Mouse (Mus musculus): Measurements from ENCODE around the gene Zbtb8b. TPM values are rescaled to one million over a fixed set of nuclear protein-coding genes. Genes with fewer than 3 reads are reported as not detected.
"Not testable (repeated sequence)": the region's sequence is repeated elsewhere in the genome, so short reads cannot be mapped to it uniquely, and the experiment has no call there.

Zbtb8b gene
- total RNA-seq, 1 experiment from 2014 or later = not detected

- no peak for ATAC-seq (ENCODE audit: extremely low read depth, insufficient number of reproducible peaks, low FRiP score, poor library complexity, severe bottlenecking)
Observed at GRCm38 (mm10) chr4:129441145-129441544, 492 bp upstream of the Zbtb8b start.

- no peak for ATAC-seq (ENCODE audit: extremely low read depth, insufficient number of reproducible peaks, low FRiP score, poor library complexity, severe bottlenecking)
Observed at GRCm38 (mm10) chr4:129418321-129418720, 22.3 kb downstream of the Zbtb8b start.

- no peak for ATAC-seq (ENCODE audit: extremely low read depth, insufficient number of reproducible peaks, low FRiP score, poor library complexity, severe bottlenecking)
Observed at GRCm38 (mm10) chr4:129416478-129416877, 24.2 kb downstream of the Zbtb8b start.

GRCm38 (mm10) chr4:129415892-129416291, 24.8 kb downstream of the Zbtb8b start:
- ATAC-seq (ENCODE audit: extremely low read depth, insufficient number of reproducible peaks, low FRiP score, poor library complexity, severe bottlenecking) = no peak

- no peak for ATAC-seq (ENCODE audit: extremely low read depth, insufficient number of reproducible peaks, low FRiP score, poor library complexity, severe bottlenecking)
Observed at GRCm38 (mm10) chr4:129410991-129411390, 29.7 kb downstream of the Zbtb8b start.

- not testable (repeated sequence) for ATAC-seq (ENCODE audit: extremely low read depth, insufficient number of reproducible peaks, low FRiP score, poor library complexity, severe bottlenecking)
Observed at GRCm38 (mm10) chr4:129410532-129410931, 30.1 kb downstream of the Zbtb8b start.

GRCm38 (mm10) chr4:129406447-129406846, 34.2 kb downstream of the Zbtb8b start:
- peak; percentile 69; the same call in 1 of the 2 replicates for ATAC-seq (ENCODE audit: extremely low read depth, insufficient number of reproducible peaks, low FRiP score, poor library complexity, severe bottlenecking)

GRCm38 (mm10) chr4:129399813-129400212, 40.8 kb downstream of the Zbtb8b start:
- no peak for ATAC-seq (ENCODE audit: extremely low read depth, insufficient number of reproducible peaks, low FRiP score, poor library complexity, severe bottlenecking)

GRCm38 (mm10) chr4:129396960-129397359, 43.7 kb downstream of the Zbtb8b start:
- no peak for ATAC-seq (ENCODE audit: extremely low read depth, insufficient number of reproducible peaks, low FRiP score, poor library complexity, severe bottlenecking)

- no peak for ATAC-seq (ENCODE audit: extremely low read depth, insufficient number of reproducible peaks, low FRiP score, poor library complexity, severe bottlenecking)
Observed at GRCm38 (mm10) chr4:129394089-129394870, 46.4 kb downstream of the Zbtb8b start.

GRCm38 (mm10) chr4:129390936-129391557, 49.6 kb downstream of the Zbtb8b start:
- ATAC-seq (ENCODE audit: extremely low read depth, insufficient number of reproducible peaks, low FRiP score, poor library complexity, severe bottlenecking) = no peak

- ATAC-seq (ENCODE audit: extremely low read depth, insufficient number of reproducible peaks, low FRiP score, poor library complexity, severe bottlenecking) = no peak
Observed at GRCm38 (mm10) chr4:129390216-129390743, 50.4 kb downstream of the Zbtb8b start.

- no peak for ATAC-seq (ENCODE audit: extremely low read depth, insufficient number of reproducible peaks, low FRiP score, poor library complexity, severe bottlenecking)
Observed at GRCm38 (mm10) chr4:129388404-129388803, 52.2 kb downstream of the Zbtb8b start.

- ATAC-seq (ENCODE audit: extremely low read depth, insufficient number of reproducible peaks, low FRiP score, poor library complexity, severe bottlenecking) = no peak
Observed at GRCm38 (mm10) chr4:129386989-129387388, 53.7 kb downstream of the Zbtb8b start.

- no peak for ATAC-seq (ENCODE audit: extremely low read depth, insufficient number of reproducible peaks, low FRiP score, poor library complexity, severe bottlenecking)
Observed at GRCm38 (mm10) chr4:129386269-129386946, 54.2 kb downstream of the Zbtb8b start.

- ATAC-seq (ENCODE audit: extremely low read depth, insufficient number of reproducible peaks, low FRiP score, poor library complexity, severe bottlenecking) = no peak
Observed at GRCm38 (mm10) chr4:129385685-129386084, 55.0 kb downstream of the Zbtb8b start.

- no peak for ATAC-seq (ENCODE audit: extremely low read depth, insufficient number of reproducible peaks, low FRiP score, poor library complexity, severe bottlenecking)
Observed at GRCm38 (mm10) chr4:129384440-129384839, 56.2 kb downstream of the Zbtb8b start.

GRCm38 (mm10) chr4:129383586-129383985, 57.1 kb downstream of the Zbtb8b start:
- ATAC-seq (ENCODE audit: extremely low read depth, insufficient number of reproducible peaks, low FRiP score, poor library complexity, severe bottlenecking) = no peak

- no peak for ATAC-seq (ENCODE audit: extremely low read depth, insufficient number of reproducible peaks, low FRiP score, poor library complexity, severe bottlenecking)
Observed at GRCm38 (mm10) chr4:129382488-129382887, 58.2 kb downstream of the Zbtb8b start.

GRCm38 (mm10) chr4:129382029-129382428, 58.6 kb downstream of the Zbtb8b start:
- ATAC-seq (ENCODE audit: extremely low read depth, insufficient number of reproducible peaks, low FRiP score, poor library complexity, severe bottlenecking) = no peak
